Mouse (Mus musculus): Measurements from ENCODE around the gene Olfr63.
"Not testable (repeated sequence)": the region's sequence is repeated elsewhere in the genome, so short reads cannot be mapped to it uniquely, and the experiment has no call there.

Gene Olfr63

GRCm38 (mm10) chr17:33264376-33264775 lies at the start of gene Olfr63:
Olfr63 (plus strand) TSS chr17:33264676.
- no peak for DNase-seq

- DNase-seq = no peak
These were observed 42.9 kb upstream of the Olfr63 start, which contains the start of gene Olfr1564 for GRCm38 (mm10) chr17:33221590-33221989. Olfr1564 (minus strand) TSS chr17:33221690.

GRCm38 (mm10) chr17:33236646-33237045 lies 27.8 kb upstream of the Olfr63 start:
- DNase-seq = not testable (repeated sequence)

GRCm38 (mm10) chr17:33254530-33255318 lies 9.8 kb upstream of the Olfr63 start, which contains the start of gene Zfp955a:
Zfp955a (minus strand) TSS chr17:33255145.
- not testable (repeated sequence) for DNase-seq

GRCm38 (mm10) chr17:33255319-33255657 lies 9.2 kb upstream of the Olfr63 start:
- not testable (repeated sequence) for DNase-seq

GRCm38 (mm10) chr17:33268907-33269306 lies 4.4 kb downstream of the Olfr63 start:
- no peak for DNase-seq

- not testable (repeated sequence) for DNase-seq
These were observed 24.8 kb downstream of the Olfr63 start, which contains the start of gene Zfp955b for GRCm38 (mm10) chr17:33289039-33289875. Zfp955b (plus strand) TSS chr17:33289544.

GRCm38 (mm10) chr17:33289876-33290149 lies 25.3 kb downstream of the Olfr63 start:
- not testable (repeated sequence) for DNase-seq
